Comparison of ENCODE assay signal across 25 mouse cellular contexts in genomic region chr2:166450964-166451363, GRCm38 (mm10).
DNase-seq lines count a peak whose midpoint lies in the region; ATAC-seq and TF ChIP-seq lines count a peak whose summit lies in the region.
"Had no signal": no experiment of that assay in that cellular context is flagged by ENCODE, and none has a peak within 500 bp of the region (broad histone marks: within the 10 kb centered on the region; RNA-seq: fewer than 3 reads in every experiment).

No protein-coding gene starts in this region.

- no peak overlapping the region for H3K9ac ChIP-seq in forebrain, embryonic 14.5 days (ENCODE audit: low read length)
- no peak overlapping the region for H3K9ac ChIP-seq in forebrain, postnatal 0 days
- H3K9ac ChIP-seq in hindbrain, embryonic 13.5 days: no peak overlapping the region
- H3K9ac ChIP-seq: embryonic facial prominence, embryonic 12.5 days; embryonic facial prominence, embryonic 15.5 days; heart, embryonic 13.5 days; hindbrain, embryonic 14.5 days had no signal

- H3K36me3 ChIP-seq in forebrain, embryonic 14.5 days (ENCODE audit: control insufficient read depth, insufficient read depth, low read length): no peaks in the 10 kb centered on the region
- no peaks in the 10 kb centered on the region for H3K36me3 ChIP-seq in forebrain, postnatal 0 days (ENCODE audit: insufficient read depth)
- no peaks in the 10 kb centered on the region for H3K36me3 ChIP-seq in hindbrain, embryonic 10.5 days
- H3K36me3 ChIP-seq in hindbrain, embryonic 13.5 days: no peaks in the 10 kb centered on the region
- H3K36me3 ChIP-seq in embryonic facial prominence, embryonic 10.5 days (replicated peaks): no peaks in the 10 kb centered on the region
- no peaks in the 10 kb centered on the region for H3K36me3 ChIP-seq in limb, embryonic 10.5 days
- H3K36me3 ChIP-seq: embryonic facial prominence, embryonic 12.5 days; embryonic facial prominence, embryonic 15.5 days; heart, embryonic 13.5 days had no signal

- DNase-seq in forebrain, embryonic 14.5 days (ENCODE audit: low spot score): no peak
- DNase-seq in forebrain, postnatal 0 days: no peak
- no peak for DNase-seq in hindbrain, embryonic 10.5 days (ENCODE audit: low spot score)
- DNase-seq in embryonic facial prominence, embryonic 10.5 days (ENCODE audit: low spot score): no peak
- DNase-seq in limb, embryonic 10.5 days (ENCODE audit: low spot score): no peak
- DNase-seq: adrenal gland, adult 2 months; adrenal gland, postnatal 14 days; cerebellum, adult 11 months; cerebellum, adult 2 months; cerebellum, adult 9-11 months; cerebellum, postnatal 25 days; gastrocnemius, adult 2 months; gastrocnemius, postnatal 14 days; heart, postnatal 14 days; heart, postnatal 4 days; kidney, adult 18-20 months had no signal

- no peaks in the 10 kb centered on the region for H3K9me3 ChIP-seq in forebrain, embryonic 14.5 days (replicated peaks; ENCODE audit: control insufficient read depth, low read length)
- no peaks in the 10 kb centered on the region for H3K9me3 ChIP-seq in forebrain, postnatal 0 days (ENCODE audit: low read length)
- H3K9me3 ChIP-seq in hindbrain, embryonic 10.5 days: no peaks in the 10 kb centered on the region
- no peaks in the 10 kb centered on the region for H3K9me3 ChIP-seq in hindbrain, embryonic 13.5 days
- H3K9me3 ChIP-seq in embryonic facial prominence, embryonic 10.5 days: no peaks in the 10 kb centered on the region
- no peaks in the 10 kb centered on the region for H3K9me3 ChIP-seq in limb, embryonic 10.5 days (replicated peaks)
- H3K9me3 ChIP-seq: embryonic facial prominence, embryonic 12.5 days; embryonic facial prominence, embryonic 15.5 days; heart, embryonic 13.5 days had no signal

- no peak for TF ChIP-seq CTCF in forebrain, postnatal 0 days (IDR thresholded peaks at IDR 0.05; ENCODE audit: low read depth)

- H3K4me1 ChIP-seq in forebrain, embryonic 14.5 days (ENCODE audit: control insufficient read depth, insufficient read depth, low read length): peaks cover 27% of the 10 kb centered on the region
- H3K4me1 ChIP-seq in forebrain, postnatal 0 days (ENCODE audit: insufficient read depth): peaks cover 15% of the 10 kb centered on the region; the same call in 1 of the 2 replicates
- H3K4me1 ChIP-seq in hindbrain, embryonic 10.5 days (replicated peaks): peaks cover 75% of the 10 kb centered on the region
- peaks cover 50% of the 10 kb centered on the region for H3K4me1 ChIP-seq in hindbrain, embryonic 13.5 days (replicated peaks)
- H3K4me1 ChIP-seq in embryonic facial prominence, embryonic 10.5 days: peaks cover 78% of the 10 kb centered on the region
- H3K4me1 ChIP-seq in limb, embryonic 10.5 days: peaks cover 79% of the 10 kb centered on the region

- 84% methylated on average over 7 of the region's 7 CpGs for WGBS in forebrain, embryonic 14.5 days
- 76% methylated on average over 7 of the region's 7 CpGs for WGBS in forebrain, postnatal 0 days
- 64% methylated on average over 7 of the region's 7 CpGs for WGBS in hindbrain, embryonic 10.5 days
- 50% methylated on average over 7 of the region's 7 CpGs for WGBS in hindbrain, embryonic 13.5 days
- 80% methylated on average over 7 of the region's 7 CpGs for WGBS in embryonic facial prominence, embryonic 10.5 days
- WGBS in limb, embryonic 10.5 days: 78% methylated on average over 7 of the region's 7 CpGs

- no peak overlapping the region for H3K4me3 ChIP-seq in forebrain, embryonic 14.5 days (ENCODE audit: low read depth, low read length)
- no peak overlapping the region for H3K4me3 ChIP-seq in forebrain, postnatal 0 days (ENCODE audit: low read depth, low read length)
- H3K4me3 ChIP-seq in hindbrain, embryonic 10.5 days: no peak overlapping the region
- H3K4me3 ChIP-seq in hindbrain, embryonic 13.5 days: no peak overlapping the region
- no peak overlapping the region for H3K4me3 ChIP-seq in embryonic facial prominence, embryonic 10.5 days
- no peak overlapping the region for H3K4me3 ChIP-seq in limb, embryonic 10.5 days
- H3K4me3 ChIP-seq: embryonic facial prominence, embryonic 12.5 days; embryonic facial prominence, embryonic 15.5 days; gastrocnemius, adult 2 months; heart, embryonic 13.5 days had no signal

- no peaks in the 10 kb centered on the region for H3K27me3 ChIP-seq in forebrain, embryonic 14.5 days (replicated peaks; ENCODE audit: control insufficient read depth, insufficient read depth, low read length)
- no peaks in the 10 kb centered on the region for H3K27me3 ChIP-seq in forebrain, postnatal 0 days (ENCODE audit: insufficient read depth, low read length)
- H3K27me3 ChIP-seq in hindbrain, embryonic 10.5 days (ENCODE audit: insufficient read depth, poor library complexity, severe bottlenecking): 0 out of 2 replicates have a peak, but pooled peaks cover 7% of the 10 kb centered on the region
- H3K27me3 ChIP-seq in hindbrain, embryonic 13.5 days: peaks cover 14% of the 10 kb centered on the region; the same call in 1 of the 2 replicates
- H3K27me3 ChIP-seq in embryonic facial prominence, embryonic 10.5 days (replicated peaks; ENCODE audit: low read depth, poor library complexity, severe bottlenecking): peaks cover 7% of the 10 kb centered on the region; the same call in 1 of the 2 replicates
- no peaks in the 10 kb centered on the region for H3K27me3 ChIP-seq in limb, embryonic 10.5 days (ENCODE audit: low read depth, poor library complexity, severe bottlenecking)
- H3K27me3 ChIP-seq: embryonic facial prominence, embryonic 12.5 days; embryonic facial prominence, embryonic 15.5 days; heart, embryonic 13.5 days had no signal

- no peak for ATAC-seq in forebrain, embryonic 14.5 days
- no peak for ATAC-seq in forebrain, postnatal 0 days
- no peak for ATAC-seq in hindbrain, embryonic 13.5 days (ENCODE audit: low FRiP score)
- ATAC-seq: CD4-positive, CD25-positive, alpha-beta regulatory T cell, adult 4 months; hindbrain, postnatal 0 days; inflammation-experienced regulatory T-cells, adult 6 months; intestine, embryonic 16.5 days had no signal

- H3K4me2 ChIP-seq in forebrain, embryonic 14.5 days (ENCODE audit: low read length): no peak overlapping the region
- H3K4me2 ChIP-seq in forebrain, postnatal 0 days (ENCODE audit: low read depth): no peak overlapping the region
- H3K4me2 ChIP-seq in hindbrain, embryonic 13.5 days: no peak overlapping the region
- H3K4me2 ChIP-seq: embryonic facial prominence, embryonic 12.5 days; embryonic facial prominence, embryonic 15.5 days; heart, embryonic 13.5 days; hindbrain, embryonic 14.5 days had no signal

- peak overlapping the region; percentile 33; the same call in 1 of the 2 replicates for H3K27ac ChIP-seq in forebrain, embryonic 14.5 days (ENCODE audit: low read depth, low read length)
- no peak overlapping the region for H3K27ac ChIP-seq in forebrain, postnatal 0 days (ENCODE audit: low read depth, low read length)
- H3K27ac ChIP-seq in hindbrain, embryonic 10.5 days: peak overlapping the region; percentile 70
- no peak overlapping the region for H3K27ac ChIP-seq in hindbrain, embryonic 13.5 days
- peak overlapping the region; percentile 31 for H3K27ac ChIP-seq in embryonic facial prominence, embryonic 10.5 days (replicated peaks)
- H3K27ac ChIP-seq in limb, embryonic 10.5 days: peak overlapping the region; percentile 64
- H3K27ac ChIP-seq: embryonic facial prominence, embryonic 12.5 days; embryonic facial prominence, embryonic 15.5 days; gastrocnemius, adult 2 months; heart, embryonic 13.5 days; hindbrain, embryonic 14.5 days; hindbrain, postnatal 0 days had no signal

Comparison
In these comparisons a context has a peak if more than half of its experiments do, and no peak if none do; other contexts are left out.
1. H3K27ac ChIP-seq: peak in forebrain, embryonic 14.5 days (single experiment), hindbrain, embryonic 10.5 days (single experiment), embryonic facial prominence, embryonic 10.5 days (single experiment) and limb, embryonic 10.5 days (single experiment); none in forebrain, postnatal 0 days (single experiment) and hindbrain, embryonic 13.5 days (single experiment).